Mouse (Mus musculus): ENCODE results near the gene Adgrv1. TPM values are rescaled to one million over a fixed set of nuclear protein-coding genes. Genes with fewer than 3 reads are reported as not detected.
"Not testable (repeated sequence)": the region's sequence is repeated elsewhere in the genome, so short reads cannot be mapped to it uniquely, and the experiment has no call there.

The Adgrv1 gene
- polyA plus RNA-seq, 1 experiment: 0.56 TPM

- Histone ChIP-seq H3K4me3 (ENCODE audit: insufficient read depth, low read depth, low read length) (peak within 1 kb of the TSS; percentile 79), H3K4me1 (ENCODE audit: control insufficient read depth, insufficient read depth, low read length) (no peaks in the 10 kb centered on the region; the same call in 1 of the 2 replicates), H3K27ac (ENCODE audit: insufficient read depth, low read depth, low read length) (peak within 1 kb of the TSS; percentile 81), H3K27me3 (replicated peaks; ENCODE audit: control insufficient read depth, insufficient read depth, low read length) (no peaks in the 10 kb centered on the region), H3K36me3 (ENCODE audit: control insufficient read depth, insufficient read depth, low read length) (no peaks in the 10 kb centered on the region)
- TF ChIP-seq POLR2A (IDR thresholded peaks at IDR 0.05; ENCODE audit: low read depth, low read length) (peak; percentile 7), CTCF (conservative IDR thresholded peaks at IDR 0.05; ENCODE audit: insufficient read depth, insufficient read length, low read depth, low read length) (no peak)
- WGBS: under 1% methylated on average over 73 of the region's 73 CpGs
- DNase-seq: peak; percentile 95
Observed at GRCm38 (mm10) chr13:81657351-81658052, 24.5 kb upstream of the Adgrv1 start, which contains the start of gene Lysmd3. Gene Lysmd3 (plus strand): TSS chr13:81657663.

- H3K4me1 ChIP-seq (ENCODE audit: control insufficient read depth, insufficient read depth, low read length): no peaks in the 10 kb centered on the region; the same call in 1 of the 2 replicates
- WGBS: 23% methylated on average over 5 of the region's 5 CpGs
- peak overlapping the region; percentile 75 for H3K4me3 ChIP-seq (ENCODE audit: insufficient read depth, low read depth, low read length)
- no peaks in the 10 kb centered on the region for H3K36me3 ChIP-seq (ENCODE audit: control insufficient read depth, insufficient read depth, low read length)
- no peaks in the 10 kb centered on the region for H3K27me3 ChIP-seq (replicated peaks; ENCODE audit: control insufficient read depth, insufficient read depth, low read length)
- DNase-seq: no peak
- TF ChIP-seq POLR2A (IDR thresholded peaks at IDR 0.05; ENCODE audit: low read depth, low read length) (no peak), CTCF (conservative IDR thresholded peaks at IDR 0.05; ENCODE audit: insufficient read depth, insufficient read length, low read depth, low read length) (no peak)
- H3K27ac ChIP-seq (ENCODE audit: insufficient read depth, low read depth, low read length): peak overlapping the region; percentile 81
Observed at GRCm38 (mm10) chr13:81657008-81657350, 24.0 kb upstream of the Adgrv1 start.

GRCm38 (mm10) chr13:81656091-81656850, 23.3 kb upstream of the Adgrv1 start:
- Histone ChIP-seq H3K27me3 (replicated peaks; ENCODE audit: control insufficient read depth, insufficient read depth, low read length) (no peaks in the 10 kb centered on the region), H3K36me3 (ENCODE audit: control insufficient read depth, insufficient read depth, low read length) (no peaks in the 10 kb centered on the region), H3K4me1 (ENCODE audit: control insufficient read depth, insufficient read depth, low read length) (no peaks in the 10 kb centered on the region; the same call in 1 of the 2 replicates), H3K4me3 (ENCODE audit: insufficient read depth, low read depth, low read length) (no peak overlapping the region), H3K27ac (ENCODE audit: insufficient read depth, low read depth, low read length) (no peak overlapping the region)
- peak; percentile 23 for DNase-seq
- TF ChIP-seq POLR2A (IDR thresholded peaks at IDR 0.05; ENCODE audit: low read depth, low read length): no peak
- no peak for TF ChIP-seq CTCF (conservative IDR thresholded peaks at IDR 0.05; ENCODE audit: insufficient read depth, insufficient read length, low read depth, low read length)
- 36% methylated on average over 14 of the region's 14 CpGs for WGBS

- 72% methylated on average over 5 of the region's 6 CpGs for WGBS
- DNase-seq; H3K36me3 ChIP-seq (ENCODE audit: control insufficient read depth, insufficient read depth, low read length); H3K27ac ChIP-seq (ENCODE audit: insufficient read depth, low read depth, low read length); H3K4me1 ChIP-seq (ENCODE audit: control insufficient read depth, insufficient read depth, low read length); H3K4me3 ChIP-seq (ENCODE audit: insufficient read depth, low read depth, low read length); H3K27me3 ChIP-seq (replicated peaks; ENCODE audit: control insufficient read depth, insufficient read depth, low read length): not testable (repeated sequence)
Observed at GRCm38 (mm10) chr13:81650382-81650781, 17.4 kb upstream of the Adgrv1 start.

- H3K36me3 ChIP-seq (ENCODE audit: control insufficient read depth, insufficient read depth, low read length): no peaks in the 10 kb centered on the region
- WGBS: 75% methylated on average over 6 of the region's 6 CpGs
- no peak overlapping the region for H3K4me3 ChIP-seq (ENCODE audit: insufficient read depth, low read depth, low read length)
- no peak for DNase-seq
- TF ChIP-seq CTCF (conservative IDR thresholded peaks at IDR 0.05; ENCODE audit: insufficient read depth, insufficient read length, low read depth, low read length) (no peak), POLR2A (IDR thresholded peaks at IDR 0.05; ENCODE audit: low read depth, low read length) (no peak)
- no peaks in the 10 kb centered on the region for H3K4me1 ChIP-seq (ENCODE audit: control insufficient read depth, insufficient read depth, low read length)
- no peak overlapping the region for H3K27ac ChIP-seq (ENCODE audit: insufficient read depth, low read depth, low read length)
- no peaks in the 10 kb centered on the region for H3K27me3 ChIP-seq (replicated peaks; ENCODE audit: control insufficient read depth, insufficient read depth, low read length)
Observed at GRCm38 (mm10) chr13:81646348-81646747, 13.4 kb upstream of the Adgrv1 start.

- TF ChIP-seq CTCF (conservative IDR thresholded peaks at IDR 0.05; ENCODE audit: insufficient read depth, insufficient read length, low read depth, low read length): no peak
- H3K4me3 ChIP-seq (ENCODE audit: insufficient read depth, low read depth, low read length): no peak overlapping the region
- H3K4me1 ChIP-seq (ENCODE audit: control insufficient read depth, insufficient read depth, low read length): no peaks in the 10 kb centered on the region
- no peaks in the 10 kb centered on the region for H3K27me3 ChIP-seq (replicated peaks; ENCODE audit: control insufficient read depth, insufficient read depth, low read length)
- no peaks in the 10 kb centered on the region for H3K36me3 ChIP-seq (ENCODE audit: control insufficient read depth, insufficient read depth, low read length)
- H3K27ac ChIP-seq (ENCODE audit: insufficient read depth, low read depth, low read length): no peak overlapping the region
- 87% methylated on average over 11 of the region's 11 CpGs for WGBS
- no peak for DNase-seq
Observed at GRCm38 (mm10) chr13:81644047-81644565, 11.2 kb upstream of the Adgrv1 start.

- Histone ChIP-seq H3K27me3 (replicated peaks; ENCODE audit: control insufficient read depth, insufficient read depth, low read length) (no peaks in the 10 kb centered on the region), H3K4me1 (ENCODE audit: control insufficient read depth, insufficient read depth, low read length) (no peaks in the 10 kb centered on the region), H3K4me3 (ENCODE audit: insufficient read depth, low read depth, low read length) (no peak overlapping the region), H3K27ac (ENCODE audit: insufficient read depth, low read depth, low read length) (no peak overlapping the region), H3K36me3 (ENCODE audit: control insufficient read depth, insufficient read depth, low read length) (no peaks in the 10 kb centered on the region)
- TF ChIP-seq POLR2A (IDR thresholded peaks at IDR 0.05; ENCODE audit: low read depth, low read length): no peak
- TF ChIP-seq CTCF (conservative IDR thresholded peaks at IDR 0.05; ENCODE audit: insufficient read depth, insufficient read length, low read depth, low read length): no peak
- DNase-seq: no peak
- WGBS: 57% methylated on average over 7 of the region's 7 CpGs
Observed at GRCm38 (mm10) chr13:81642491-81643149, 9.7 kb upstream of the Adgrv1 start.

Data from kidney, adult 2 months (tissue).